Mouse (Mus musculus): ENCODE results near the gene Wdtc1.

- no peak for TF ChIP-seq CTCF (IDR thresholded peaks at IDR 0.05; ENCODE audit: low read depth, low read length)
- no peak for TF ChIP-seq GATA1 (IDR thresholded peaks at IDR 0.05; ENCODE audit: borderline replicate concordance, low read length)
- no peak for TF ChIP-seq POLR2AphosphoS5 (IDR thresholded peaks at IDR 0.05; ENCODE audit: insufficient replicate concordance, low read depth, low read length)
Observed at GRCm38 (mm10) chr4:133379046-133379347, 25.7 kb upstream of the Wdtc1 start.

Data from G1E (cell line).